Mouse (Mus musculus): ENCODE measurements at regions not wholly inside any gene's neighbourhood (a gene's known extent, or its start where the extent isn't known, plus 50 kb on each side); places are given as distances from the start of the nearest gene placed in this dataset.

GRCm38 (mm10) chr5:68877574-68878171, 463.8 kb downstream of the Kctd8 start:
- WGBS, result 70% methylated on average over 4 of the region's 4 CpGs
- Histone ChIP-seq H3K9ac (ENCODE audit: low read depth, low read length) (no peak overlapping the region), H3K27me3 (replicated peaks; ENCODE audit: control insufficient read depth, insufficient read depth, low read length) (no peaks in the 10 kb centered on the region), H3K9me3 (ENCODE audit: control insufficient read depth, low read length) (no peaks in the 10 kb centered on the region), H3K4me1 (ENCODE audit: control insufficient read depth, insufficient read depth, low read length) (no peaks in the 10 kb centered on the region), H3K4me3 (ENCODE audit: low read length) (no peak overlapping the region), H3K36me3 (ENCODE audit: control insufficient read depth, insufficient read depth, low read length) (no peaks in the 10 kb centered on the region), H3K27ac (ENCODE audit: low read length) (no peak overlapping the region), H3K4me2 (ENCODE audit: low read depth, low read length) (no peak overlapping the region)
- no peak for ATAC-seq

GRCm38 (mm10) chr5:68871396-68871795, 470.1 kb downstream of the Kctd8 start:
- H3K36me3 ChIP-seq (ENCODE audit: control insufficient read depth, insufficient read depth, low read length), result no peaks in the 10 kb centered on the region
- H3K9ac ChIP-seq (ENCODE audit: low read depth, low read length), result no peak overlapping the region
- H3K4me2 ChIP-seq (ENCODE audit: low read depth, low read length), result no peak overlapping the region
- ATAC-seq, result peak; percentile 87
- no peak overlapping the region for H3K27ac ChIP-seq (ENCODE audit: low read length)
- 73% methylated on average over 2 of the region's 2 CpGs for WGBS
- no peak overlapping the region for H3K4me3 ChIP-seq (ENCODE audit: low read length)
- no peaks in the 10 kb centered on the region for H3K27me3 ChIP-seq (replicated peaks; ENCODE audit: control insufficient read depth, insufficient read depth, low read length)
- H3K4me1 ChIP-seq (ENCODE audit: control insufficient read depth, insufficient read depth, low read length), result no peaks in the 10 kb centered on the region
- H3K9me3 ChIP-seq (ENCODE audit: control insufficient read depth, low read length), result no peaks in the 10 kb centered on the region

All from intestine, embryonic 16.5 days (tissue).